ENCODE assay signal across 17 mouse cellular contexts in the genomic region with DNA sequence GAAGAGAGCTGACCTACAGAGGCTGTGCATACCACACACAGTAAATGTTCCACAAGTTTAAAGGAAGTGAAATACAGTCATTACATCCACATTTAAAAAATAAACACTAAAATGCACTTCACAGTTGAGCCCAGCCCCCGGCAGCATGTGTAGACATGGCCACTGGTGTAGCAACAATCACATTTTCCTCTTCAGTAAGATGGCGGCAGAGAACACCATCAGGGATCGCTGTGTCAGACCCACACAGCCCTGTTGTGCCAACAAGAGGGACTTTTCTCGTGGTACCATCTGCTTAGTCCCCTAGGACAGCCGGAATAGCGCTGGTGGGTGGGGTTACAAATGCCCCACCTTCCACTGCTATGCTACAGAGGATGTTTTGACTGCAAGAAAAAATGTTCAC.
"Had no signal": no experiment of that assay in that cellular context is flagged by ENCODE, and none has a peak within 500 bp of the region (broad histone marks: within the 10 kb centered on the region; RNA-seq: fewer than 3 reads in every experiment).

No protein-coding gene starts in this region.

- H3K27me3 ChIP-seq: lung, embryonic 15.5 days; megakaryocyte, embryonic 14.5 days; midbrain, embryonic 13.5 days; midbrain, embryonic 15.5 days; neural tube, embryonic 12.5 days; stomach, embryonic 15.5 days had no signal

- DNase-seq: lung, adult 18-20 months; lung, postnatal 14 days; lung, postnatal 36 days; right cerebral cortex, postnatal 14 days; thymus, adult 18-20 months; thymus, postnatal 14 days; thymus, postnatal 36 days had no signal

- H3K4me3 ChIP-seq: lung, embryonic 15.5 days; megakaryocyte, embryonic 14.5 days; midbrain, embryonic 13.5 days; midbrain, embryonic 15.5 days; neural tube, embryonic 12.5 days; stomach, embryonic 15.5 days had no signal

- H3K9me3 ChIP-seq: lung, embryonic 15.5 days; megakaryocyte, embryonic 14.5 days; midbrain, embryonic 13.5 days; midbrain, embryonic 15.5 days; neural tube, embryonic 12.5 days; stomach, embryonic 15.5 days had no signal

- ATAC-seq: lung, postnatal 0 days; midbrain, embryonic 13.5 days; midbrain, embryonic 15.5 days had no signal

- H3K27ac ChIP-seq: lung, embryonic 15.5 days; macrophage; midbrain, embryonic 13.5 days; midbrain, embryonic 15.5 days; neural tube, embryonic 12.5 days; stomach, embryonic 15.5 days; stomach, postnatal 0 days had no signal

- H3K4me1 ChIP-seq: lung, embryonic 15.5 days; megakaryocyte, embryonic 14.5 days; midbrain, embryonic 13.5 days; midbrain, embryonic 15.5 days; neural tube, embryonic 12.5 days; stomach, embryonic 15.5 days had no signal

- H3K4me2 ChIP-seq: lung, embryonic 15.5 days; midbrain, embryonic 11.5 days; midbrain, embryonic 13.5 days; midbrain, embryonic 15.5 days; neural tube, embryonic 12.5 days; stomach, embryonic 15.5 days had no signal

- H3K9ac ChIP-seq: lung, embryonic 15.5 days; midbrain, embryonic 13.5 days; midbrain, embryonic 15.5 days; neural tube, embryonic 12.5 days; stomach, embryonic 15.5 days had no signal
